Mouse (Mus musculus) left cerebral cortex, adult 18-20 months (tissue): Measurements from ENCODE around the gene Pcx. TPM values are rescaled to one million over a fixed set of nuclear protein-coding genes. Genes with fewer than 3 reads are reported as not detected.

Source experiments
- microRNA-seq, 2 experiments: library from miRNA; unstranded; fragments of <30 nt; microRNA quantifications; one replicate each; pipeline ENCODE4 v1.2.0; 2021
- total RNA-seq, 2 experiments: library from RNA; stranded (reverse); gene quantifications; 2 replicates each; pipeline ENCODE4 v1.2.3; 2021

Pcx gene
- total RNA-seq, 2 experiments from 2014 or later: 68.0 to 79.3 TPM

Small RNA genes lying within 50 kb of the gene (microRNA-seq; reads per million reads assigned to microRNA genes)
- gene Mir6986: 6.0 to 7.6 reads per million in 2 experiments

Other genes starting within 250 kb of the Pcx start
- 10 to 100 TPM; 49.2 to 52.4 TPM for gene Ssh3, start 241.3 kb upstream of the Pcx start, total RNA-seq
- 10 to 100 TPM; 67.2 to 71.2 TPM for gene Ankrd13d, start 227.3 kb upstream of the Pcx start, total RNA-seq
- 100 to 1,000 TPM; 224 to 230 TPM for gene Grk2, start 204.2 kb upstream of the Pcx start, total RNA-seq
- gene Kdm2a, start 112.2 kb upstream of the Pcx start, total RNA-seq: 10 to 100 TPM; 74.0 to 77.0 TPM
- gene Rhod, start 71.0 kb upstream of the Pcx start, total RNA-seq: 1 to 10 TPM in 1 of 2 experiments, under 1 TPM in 1; 0.59 to 1.3 TPM
- 10 to 100 TPM; 38.2 to 55.8 TPM for gene Syt12, start 33.0 kb upstream of the Pcx start, total RNA-seq
- gene 2010003K11Rik, start 11.9 kb upstream of the Pcx start, total RNA-seq: not detected
- gene Lrfn4, start 105.2 kb downstream of the Pcx start, total RNA-seq: 10 to 100 TPM; 41.9 to 46.4 TPM
- gene Rce1, start 115.2 kb downstream of the Pcx start, total RNA-seq: 10 to 100 TPM; 27.3 to 27.7 TPM
- gene Gm960, start 188.2 kb downstream of the Pcx start, total RNA-seq: 1 to 10 TPM; 1.1 to 1.8 TPM
- 100 to 1,000 TPM; 505 to 509 TPM for gene Sptbn2, start 200.7 kb downstream of the Pcx start, total RNA-seq
- 10 to 100 TPM; 18.1 to 22.3 TPM for gene Rbm4b, start 246.0 kb downstream of the Pcx start, total RNA-seq